Mouse (Mus musculus) left cerebral cortex, postnatal 25 days (tissue): Measurements from ENCODE around the gene Prkcz. TPM values are rescaled to one million over a fixed set of nuclear protein-coding genes. Genes with fewer than 3 reads are reported as not detected.

ENCODE experiments used
- DNase-seq, 2 experiments: peaks; one replicate each; pipeline ENCODE4 v3.0.0; 2022; ENCODE audit warnings: low spot score in 2 of 2, mixed read lengths in 1 of 2
- intact Hi-C: fragments of 180-260 bp; cut with DNase I; formaldehyde crosslinking; loops from one replicate; pipeline ENCODE4 v1.15.1; 2025
- total RNA-seq, 2 experiments: library from RNA; stranded (reverse); gene quantifications; 2 replicates each; pipeline ENCODE4 v1.2.3; 2021

The Prkcz gene
- total RNA-seq, 2 experiments from 2014 or later = 218 to 220 TPM

DNA sequence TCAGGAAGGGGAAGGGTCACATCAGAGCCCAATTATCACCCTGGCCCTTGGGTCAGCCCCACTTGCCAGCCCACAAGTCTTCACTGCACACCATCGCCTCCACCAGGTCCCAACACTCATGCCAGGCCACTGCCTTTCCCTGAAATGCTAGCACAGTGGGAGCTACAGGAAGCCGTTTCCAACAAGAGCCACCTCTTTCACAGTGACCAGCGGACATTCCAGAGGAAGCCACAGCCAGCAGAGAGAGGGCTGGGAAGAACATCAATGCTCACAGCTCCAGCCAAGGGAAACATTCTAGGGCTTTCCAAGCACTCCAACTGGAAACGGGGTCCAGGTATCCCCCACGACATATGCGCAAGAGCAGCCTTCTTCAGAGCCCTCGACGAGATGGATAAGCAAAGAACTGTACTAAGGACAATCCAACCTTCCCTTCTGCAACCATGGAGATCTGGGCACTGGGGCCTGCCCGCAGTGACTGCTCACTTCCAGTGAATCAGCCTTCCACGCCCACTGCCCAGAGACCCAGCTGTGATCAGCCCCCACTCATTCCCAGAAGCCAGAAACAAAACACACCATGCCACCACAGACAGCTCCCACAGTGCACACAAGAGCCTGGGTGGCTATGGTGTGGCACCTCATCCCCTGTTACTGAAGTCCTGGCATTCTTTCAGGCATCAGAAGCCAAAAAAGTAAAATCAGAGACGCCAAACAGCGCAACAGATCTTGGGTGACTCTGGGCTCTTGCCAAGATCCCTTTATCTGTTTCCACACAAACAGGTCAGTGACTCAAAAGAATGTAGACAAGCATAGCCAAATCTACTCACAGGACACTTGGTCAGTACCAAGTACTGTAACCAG is 145.2 kb downstream of the Prkcz start:
- intact Hi-C loops = no loop called here

GRCm38 (mm10) chr4:155215203-155215602 is 146.0 kb downstream of the Prkcz start:
- intact Hi-C loops = no loop called here
- no peak for DNase-seq

More for the DNA sequence above, 145.2 kb downstream of the Prkcz start:
- DNase-seq = peak in 1 of 2 experiments; percentile 77

DNA sequence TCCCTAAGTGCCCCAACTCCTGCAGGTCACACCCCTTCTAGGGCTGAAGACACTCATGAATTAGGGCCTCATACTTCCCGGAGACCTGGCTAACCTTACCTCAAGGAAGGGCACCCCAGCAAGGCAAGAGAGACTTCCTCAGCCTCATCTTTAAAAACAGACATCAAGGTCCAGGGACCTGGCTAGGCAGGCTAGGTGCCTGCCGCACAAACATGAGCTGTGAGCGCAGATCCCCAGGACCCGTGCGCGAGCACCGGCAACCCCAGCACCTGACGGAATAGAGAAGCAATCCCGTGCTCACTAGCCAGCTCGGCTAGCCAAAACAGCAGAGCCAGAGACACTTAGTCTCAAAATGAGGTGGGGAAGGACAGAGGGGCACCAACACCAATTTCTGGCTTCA is 146.4 kb downstream of the Prkcz start:
- intact Hi-C loops = no loop called here
- no peak for DNase-seq

- DNase-seq = no peak
- intact Hi-C loops = no loop called here
These were observed 147.0 kb downstream of the Prkcz start for GRCm38 (mm10) chr4:155214188-155214587.

GRCm38 (mm10) chr4:155213752-155214054 is 147.5 kb downstream of the Prkcz start:
- DNase-seq = no peak
- intact Hi-C loops = no loop called here

- intact Hi-C loops = no loop called here
- DNase-seq = no peak
These were observed 148.0 kb downstream of the Prkcz start for GRCm38 (mm10) chr4:155213052-155213751.

Other genes starting within 250 kb of the Prkcz start
- 100 to 1,000 TPM; 111 to 112 TPM for gene Ski, start 138.8 kb downstream of the Prkcz start, total RNA-seq
- gene Faap20, start 111.6 kb downstream of the Prkcz start, total RNA-seq = 10 to 100 TPM; 24.2 to 27.3 TPM
- gene Gabrd, start 36.8 kb upstream of the Prkcz start, total RNA-seq = 10 to 100 TPM; 73.4 to 78.2 TPM
- 10 to 100 TPM; 12.7 to 13.7 TPM for gene Cfap74, start 47.8 kb upstream of the Prkcz start, total RNA-seq
- 1 to 10 TPM; 1.5 TPM for gene Tmem52, start 107.8 kb upstream of the Prkcz start, total RNA-seq
- 100 to 1,000 TPM; 918 to 924 TPM for gene Gnb1, start 130.0 kb upstream of the Prkcz start, total RNA-seq
- 10 to 100 TPM; 58.8 to 61.7 TPM for gene Nadk, start 201.0 kb upstream of the Prkcz start, total RNA-seq
- 10 to 100 TPM; 49.9 to 51.5 TPM for gene Slc35e2, start 240.1 kb upstream of the Prkcz start, total RNA-seq